Mouse (Mus musculus) liver, embryonic 14.5 days (tissue): ENCODE results near the gene Stk24.

Source experiments
- CTCF ChIP-seq: IDR thresholded peaks from 2 replicates; pipeline ENCODE4 v1.5.1; 2016; ENCODE audit warnings: antibody characterized with exemption, low read depth, control low read depth
- EP300 ChIP-seq: IDR thresholded peaks from 2 replicates; pipeline ENCODE4 v1.6.1; 2016; ENCODE audit warnings: antibody characterized with exemption, low read depth

DNA sequence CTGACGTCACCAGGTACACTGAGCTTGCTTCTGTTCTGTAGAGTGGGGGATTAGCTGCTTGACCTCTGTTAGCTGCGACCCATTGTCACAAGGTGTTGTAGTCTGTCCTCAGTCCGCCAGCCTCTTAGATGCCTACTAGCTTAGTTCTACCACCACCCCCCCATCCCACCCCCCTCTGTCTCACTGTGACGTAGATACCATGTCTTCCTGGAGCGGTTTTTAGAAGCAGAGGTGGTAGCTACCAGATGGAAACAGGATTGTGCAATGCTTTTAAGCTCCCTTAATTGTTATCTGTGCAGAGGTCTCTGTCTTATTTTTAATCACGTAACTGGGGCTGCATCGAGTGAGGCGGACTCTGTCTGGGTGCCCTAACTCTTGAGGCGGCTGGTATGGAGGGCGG, 124.9 kb downstream of the Stk24 start:
- TF ChIP-seq CTCF (no peak), EP300 (no peak)
